Mouse (Mus musculus) myocyte (in vitro differentiated cells): ENCODE data around the gene Pink1. TPM values are rescaled to one million over a fixed set of nuclear protein-coding genes. Genes with fewer than 3 reads are reported as not detected.
A peak's percentile ranks its signal among the peaks of the same experiment; 100 is the strongest.

ENCODE experiments used
- H3K27me3 ChIP-seq: one replicate; pipeline ENCODE4 v1.6.1; 2011; ENCODE audit not compliant: control insufficient read depth, insufficient read depth, insufficient read length
- H3K36me3 ChIP-seq: one replicate; pipeline ENCODE4 v1.6.1; 2011; ENCODE audit not compliant: control insufficient read depth, insufficient read depth
- H3K4me2 ChIP-seq: one replicate; pipeline ENCODE4 v1.6.1; 2011; ENCODE audit warnings: low read depth, control low read depth
- H3K4me3 ChIP-seq: one replicate; pipeline ENCODE4 v1.5.1; 2011; ENCODE audit warnings: mild to moderate bottlenecking, control low read depth, moderate library complexity
- H3K79me2 ChIP-seq: one replicate; pipeline ENCODE4 v1.6.1; 2011; ENCODE audit not compliant: control insufficient read depth, insufficient read depth
- H3ac ChIP-seq: one replicate; pipeline ENCODE4 v1.6.1; 2011; ENCODE audit not compliant: control insufficient read depth, insufficient read length
- CEBPB ChIP-seq: IDR thresholded peaks from 2 replicates; pipeline ENCODE4 v1.6.1; 2011; ENCODE audit warnings: mild to moderate bottlenecking, moderate library complexity; ENCODE audit not compliant: poor library complexity, insufficient read depth, severe bottlenecking
- E2F4 ChIP-seq: IDR thresholded peaks from one replicate; pipeline ENCODE4 v1.6.1; 2011; ENCODE audit warnings: mild to moderate bottlenecking, control low read depth, moderate library complexity; ENCODE audit not compliant: insufficient read depth
- MAX ChIP-seq: IDR thresholded peaks from one replicate; pipeline ENCODE4 v1.6.1; 2011; ENCODE audit warnings: low read depth, mild to moderate bottlenecking, control low read depth
- MYOD1 ChIP-seq, 3 experiments: IDR thresholded peaks; one replicate each; pipeline ENCODE4 v1.6.1; 2011; ENCODE audit warnings: control low read depth in 2 of 3, low read depth in 2 of 3, mild to moderate bottlenecking in 2 of 3, moderate library complexity in 1 of 3; ENCODE audit not compliant: insufficient read length in 2 of 3, control insufficient read depth in 1 of 3
- MYOG ChIP-seq, 3 experiments: IDR thresholded peaks; one replicate each; pipeline ENCODE4 v1.6.1; 2011; ENCODE audit warnings: control low read depth in 2 of 3, low read depth in 2 of 3, mild to moderate bottlenecking in 2 of 3; ENCODE audit not compliant: insufficient read length in 2 of 3, control insufficient read depth in 1 of 3, insufficient read depth in 1 of 3
- POLR2A ChIP-seq: IDR thresholded peaks from one replicate; pipeline ENCODE4 v1.6.1; 2011; ENCODE audit warnings: low read depth, mild to moderate bottlenecking, control low read depth, moderate library complexity; ENCODE audit not compliant: insufficient read length
- POLR2AphosphoS2 ChIP-seq: IDR thresholded peaks from one replicate; pipeline ENCODE4 v1.6.1; 2011; ENCODE audit warnings: low read depth, control low read depth; ENCODE audit not compliant: insufficient read length
- REST ChIP-seq: IDR thresholded peaks from one replicate; pipeline ENCODE4 v1.6.1; 2011; ENCODE audit warnings: mild to moderate bottlenecking, control low read depth, moderate library complexity; ENCODE audit not compliant: insufficient read depth, insufficient read length
- SRF ChIP-seq: IDR thresholded peaks from one replicate; pipeline ENCODE4 v1.6.1; 2011; ENCODE audit warnings: low read depth; ENCODE audit not compliant: control insufficient read depth, insufficient read length
- TCF12 ChIP-seq: IDR thresholded peaks from one replicate; pipeline ENCODE4 v1.6.1; 2011; ENCODE audit warnings: mild to moderate bottlenecking, control low read depth; ENCODE audit not compliant: poor library complexity, insufficient read depth, severe bottlenecking
- TCF3 ChIP-seq: IDR thresholded peaks from one replicate; pipeline ENCODE4 v1.6.1; 2011; ENCODE audit warnings: low read depth, control low read depth; ENCODE audit not compliant: insufficient read length
- USF1 ChIP-seq: IDR thresholded peaks from one replicate; pipeline ENCODE4 v1.6.1; 2011; ENCODE audit warnings: low read depth, mild to moderate bottlenecking, control low read depth, moderate library complexity
- polyA plus RNA-seq: library from polyadenylated mRNA; unstranded; fragments of >200 nt; fragmentation: generic; extraction: Trizol; gene quantifications from one replicate; pipeline ENCODE4 v1.2.1, GENCODE M21; 2012; ENCODE audit warnings: missing spikeins

Pink1 gene
- polyA plus RNA-seq, 1 experiment, result 60.9 TPM

DNA sequence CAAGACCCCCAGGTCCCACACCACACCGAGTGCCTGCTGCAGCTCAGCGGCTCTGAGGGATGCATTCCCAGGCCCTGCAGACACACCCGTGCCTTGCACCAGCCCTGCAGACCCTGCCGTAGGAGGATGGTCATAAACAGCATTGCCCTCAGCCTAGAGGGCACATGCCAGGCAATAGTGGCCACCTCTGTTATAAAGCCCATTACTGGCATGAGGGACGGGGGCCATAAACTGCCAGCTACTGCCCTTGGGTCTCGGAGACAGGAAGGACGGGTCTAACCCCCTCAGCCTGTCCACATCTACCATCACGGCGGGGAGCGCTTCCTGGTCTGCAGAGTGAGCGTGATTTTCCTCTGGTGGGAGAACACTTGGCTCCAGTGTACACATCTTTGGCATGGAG is 13.1 kb downstream of the Pink1 start:
- TF ChIP-seq TCF3, result no peak
- TF ChIP-seq MYOG (IDR thresholded peaks at IDR 0.05; ENCODE audit: control insufficient read depth in 1 of 3, insufficient read depth in 1 of 3, insufficient read length in 2 of 3, low read depth in 2 of 3), result no peak
- TF ChIP-seq POLR2A, result no peak
- no peak for TF ChIP-seq CEBPB
- TF ChIP-seq USF1, result no peak
- TF ChIP-seq REST, result no peak
- no peak for TF ChIP-seq MAX
- no peak for TF ChIP-seq E2F4
- TF ChIP-seq TCF12, result no peak
- no peaks in the 10 kb centered on the region for H3K36me3 ChIP-seq
- H3K79me2 ChIP-seq, result no peaks in the 10 kb centered on the region
- no peak overlapping the region for H3K4me2 ChIP-seq
- H3K4me3 ChIP-seq, result no peak overlapping the region
- H3ac ChIP-seq, result no peak overlapping the region
- H3K27me3 ChIP-seq, result no peaks in the 10 kb centered on the region

DNA sequence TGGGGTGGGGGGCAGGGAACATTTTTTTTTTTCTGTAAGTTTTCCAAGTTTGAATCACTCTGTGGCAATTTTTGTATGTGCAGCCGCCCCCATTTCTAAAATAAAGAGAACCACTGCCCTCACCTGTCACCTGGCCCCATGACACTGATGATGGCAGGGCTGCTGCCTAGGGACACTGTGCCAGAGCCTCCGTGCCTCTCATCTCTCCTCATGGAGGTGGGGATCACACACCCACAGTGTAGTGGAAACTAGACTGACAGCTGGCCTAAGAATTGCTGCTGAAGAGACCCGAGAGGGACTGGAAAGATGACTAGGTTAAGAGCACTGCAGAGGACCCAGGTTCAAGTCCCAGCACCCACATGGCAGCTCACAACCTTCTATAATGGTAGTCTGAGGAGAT is 14.0 kb downstream of the Pink1 start:
- no peak for TF ChIP-seq MYOD1 (IDR thresholded peaks at IDR 0.05; ENCODE audit: control insufficient read depth in 1 of 3, insufficient read length in 2 of 3, low read depth in 2 of 3)
- no peak for TF ChIP-seq TCF3
- no peak for TF ChIP-seq TCF12
- TF ChIP-seq POLR2A, result no peak
- no peak for TF ChIP-seq E2F4
- no peak for TF ChIP-seq USF1
- TF ChIP-seq CEBPB, result no peak
- no peak for TF ChIP-seq SRF
- TF ChIP-seq MYOG (IDR thresholded peaks at IDR 0.05; ENCODE audit: control insufficient read depth in 1 of 3, insufficient read depth in 1 of 3, insufficient read length in 2 of 3, low read depth in 2 of 3), result no peak
- TF ChIP-seq REST, result no peak
- TF ChIP-seq POLR2AphosphoS2, result no peak
- TF ChIP-seq MAX, result no peak
- Histone ChIP-seq H3K27me3 (no peaks in the 10 kb centered on the region), H3K36me3 (no peaks in the 10 kb centered on the region), H3K4me3 (no peak overlapping the region), H3ac (no peak overlapping the region), H3K79me2 (no peaks in the 10 kb centered on the region), H3K4me2 (no peak overlapping the region)

DNA sequence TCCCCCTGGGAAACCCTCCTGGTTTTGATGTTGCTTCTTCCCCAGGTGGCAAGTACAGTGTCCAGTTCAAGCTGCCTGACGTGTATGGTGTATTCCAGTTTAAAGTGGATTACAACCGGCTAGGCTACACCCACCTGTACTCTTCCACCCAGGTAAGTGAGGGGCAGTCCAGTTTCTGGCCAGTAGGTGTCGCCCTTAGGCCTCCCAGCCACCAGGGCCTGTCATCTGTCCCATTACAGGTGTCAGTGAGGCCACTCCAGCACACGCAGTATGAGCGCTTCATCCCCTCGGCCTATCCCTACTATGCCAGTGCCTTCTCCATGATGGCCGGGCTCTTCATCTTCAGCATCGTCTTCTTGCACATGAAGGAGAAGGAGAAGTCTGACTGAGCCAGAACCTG is 14.5 kb downstream of the Pink1 start:
- Histone ChIP-seq H3K27me3 (no peaks in the 10 kb centered on the region), H3ac (no peak overlapping the region), H3K36me3 (no peaks in the 10 kb centered on the region), H3K4me2 (no peak overlapping the region), H3K4me3 (no peak overlapping the region), H3K79me2 (no peaks in the 10 kb centered on the region)
- no peak for TF ChIP-seq CEBPB
- peak; percentile 67 for TF ChIP-seq POLR2AphosphoS2

DNA sequence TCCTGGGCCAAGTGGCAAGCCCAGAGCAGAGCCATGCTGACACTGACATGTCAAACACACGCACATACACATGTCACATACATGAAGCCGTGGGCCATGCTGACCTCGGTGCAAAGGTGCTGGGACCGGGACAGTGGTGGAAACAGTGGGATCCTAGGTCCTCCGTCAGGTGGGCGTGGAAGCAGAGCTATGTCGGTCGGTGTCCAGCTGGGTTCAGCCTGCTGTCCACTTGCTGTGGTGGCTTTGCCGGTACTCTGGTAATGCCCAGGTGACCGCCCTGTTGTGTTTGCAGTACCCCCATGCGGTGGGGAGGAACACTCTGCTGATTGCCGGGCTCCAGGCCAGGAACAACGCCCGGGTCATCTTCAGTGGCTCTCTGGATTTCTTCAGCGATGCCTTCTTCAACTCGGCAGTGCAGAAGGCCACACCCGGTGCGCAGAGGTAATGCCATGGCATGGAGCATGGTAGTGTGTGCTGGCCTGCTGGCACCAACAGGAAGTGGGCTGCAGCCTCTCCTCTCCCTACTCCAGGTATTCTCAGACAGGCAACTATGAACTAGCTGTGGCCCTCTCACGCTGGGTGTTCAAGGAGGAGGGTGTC is 15.7 kb downstream of the Pink1 start:
- H3K36me3 ChIP-seq, result no peaks in the 10 kb centered on the region

DNA sequence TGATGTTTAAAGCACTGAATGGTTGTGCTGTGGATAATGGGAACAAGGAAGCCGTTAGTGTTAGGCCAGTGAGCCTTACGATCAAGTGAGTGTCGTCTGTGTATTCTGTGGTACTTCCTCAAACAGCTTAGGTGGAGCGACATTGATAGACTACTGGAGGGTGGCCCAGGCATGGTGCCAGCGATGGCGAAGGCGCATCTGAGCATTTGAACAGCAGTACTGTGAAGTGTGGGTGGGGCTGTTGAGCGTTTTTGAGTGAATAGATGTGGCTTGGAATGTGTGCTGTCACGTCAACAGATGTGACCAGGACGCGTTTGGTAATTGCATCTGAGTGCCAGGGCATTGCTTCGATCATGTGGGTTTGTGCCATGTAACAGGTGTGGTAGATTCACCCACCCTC is 18.4 kb downstream of the Pink1 start:
- no peak for TF ChIP-seq USF1
- TF ChIP-seq SRF, result no peak
- no peak for TF ChIP-seq POLR2A
- no peak for TF ChIP-seq POLR2AphosphoS2
- no peak for TF ChIP-seq E2F4
- TF ChIP-seq TCF3, result no peak
- no peak for TF ChIP-seq MYOD1 (IDR thresholded peaks at IDR 0.05; ENCODE audit: control insufficient read depth in 1 of 3, insufficient read length in 2 of 3, low read depth in 2 of 3)
- Histone ChIP-seq H3K4me2 (no peak overlapping the region), H3ac (no peak overlapping the region), H3K36me3 (no peaks in the 10 kb centered on the region), H3K79me2 (peaks cover 13% of the 10 kb centered on the region), H3K4me3 (no peak overlapping the region), H3K27me3 (no peaks in the 10 kb centered on the region)

More for the DNA sequence above, 15.7 kb downstream of the Pink1 start:
- TF ChIP-seq TCF12, result no peak
- TF ChIP-seq CEBPB, result no peak
- peak; percentile 14 for TF ChIP-seq POLR2A
- Histone ChIP-seq H3K79me2 (peaks cover 8% of the 10 kb centered on the region), H3K4me2 (no peak overlapping the region), H3ac (no peak overlapping the region), H3K4me3 (no peak overlapping the region), H3K27me3 (no peaks in the 10 kb centered on the region)
